Mouse (Mus musculus) cerebellum, postnatal 14 days (tissue): ENCODE data around the gene 3110082I17Rik.

Source experiments
- DNase-seq, 2 experiments: peaks; one replicate each; pipeline ENCODE4 v3.0.0; 2021; ENCODE audit warnings: mixed read lengths in 2 of 2

The 3110082I17Rik gene

GRCm38 (mm10) chr5:139374841-139375240 is 85.5 kb downstream of the 3110082I17Rik start:
- no peak for DNase-seq

- no peak for DNase-seq
Observed at GRCm38 (mm10) chr5:139373889-139374444, 86.4 kb downstream of the 3110082I17Rik start.

GRCm38 (mm10) chr5:139373126-139373525 is 87.2 kb downstream of the 3110082I17Rik start:
- no peak for DNase-seq

GRCm38 (mm10) chr5:139371631-139372401 is 88.5 kb downstream of the 3110082I17Rik start:
- DNase-seq = peak; percentile 90 to 93

- DNase-seq = no peak
Observed at GRCm38 (mm10) chr5:139371118-139371517, 89.2 kb downstream of the 3110082I17Rik start.

- DNase-seq = no peak
Observed at GRCm38 (mm10) chr5:139370336-139370735, 90.0 kb downstream of the 3110082I17Rik start.

- no peak for DNase-seq
Observed at GRCm38 (mm10) chr5:139368638-139369320, 91.5 kb downstream of the 3110082I17Rik start.

GRCm38 (mm10) chr5:139367884-139368458 is 92.4 kb downstream of the 3110082I17Rik start:
- no peak for DNase-seq

- DNase-seq = no peak
Observed at GRCm38 (mm10) chr5:139366484-139366883, 93.8 kb downstream of the 3110082I17Rik start.

GRCm38 (mm10) chr5:139365827-139366226 is 94.5 kb downstream of the 3110082I17Rik start:
- no peak for DNase-seq

GRCm38 (mm10) chr5:139364911-139365571 is 95.3 kb downstream of the 3110082I17Rik start:
- peak in 1 of 2 experiments; percentile 68 for DNase-seq

- DNase-seq = peak; percentile 99 to 100
Observed at GRCm38 (mm10) chr5:139364260-139364910, 95.9 kb downstream of the 3110082I17Rik start.

- DNase-seq = peak; percentile 84 to 86
Observed at GRCm38 (mm10) chr5:139363858-139364257, 96.5 kb downstream of the 3110082I17Rik start.

- no peak for DNase-seq
Observed at GRCm38 (mm10) chr5:139359244-139359643, 101.1 kb downstream of the 3110082I17Rik start.

- DNase-seq = peak; percentile 74 to 82
Observed at GRCm38 (mm10) chr5:139358653-139359052, 101.7 kb downstream of the 3110082I17Rik start.

- DNase-seq = peak; percentile 94 to 96
Observed at GRCm38 (mm10) chr5:139355235-139355772, 105.0 kb downstream of the 3110082I17Rik start.

GRCm38 (mm10) chr5:139353946-139354345 is 106.4 kb downstream of the 3110082I17Rik start:
- no peak for DNase-seq

- DNase-seq = no peak
Observed at GRCm38 (mm10) chr5:139353496-139353895, 106.8 kb downstream of the 3110082I17Rik start.

GRCm38 (mm10) chr5:139352317-139352716 is 108.0 kb downstream of the 3110082I17Rik start, which contains the start of gene Cyp2w1:
Gene Cyp2w1 (plus strand): TSS chr5:139352617.
- no peak for DNase-seq

- no peak for DNase-seq
Observed at GRCm38 (mm10) chr5:139351628-139352027, 108.7 kb downstream of the 3110082I17Rik start.

GRCm38 (mm10) chr5:139351134-139351533 is 109.2 kb downstream of the 3110082I17Rik start, which contains the start of gene Cox19:
Gene Cox19 (minus strand): TSS chr5:139351418.
- DNase-seq = no peak

- DNase-seq = no peak
Observed at GRCm38 (mm10) chr5:139349713-139350112, 110.6 kb downstream of the 3110082I17Rik start.
